Comparison of ENCODE assay signal across 14 mouse cellular contexts in the genomic region with DNA sequence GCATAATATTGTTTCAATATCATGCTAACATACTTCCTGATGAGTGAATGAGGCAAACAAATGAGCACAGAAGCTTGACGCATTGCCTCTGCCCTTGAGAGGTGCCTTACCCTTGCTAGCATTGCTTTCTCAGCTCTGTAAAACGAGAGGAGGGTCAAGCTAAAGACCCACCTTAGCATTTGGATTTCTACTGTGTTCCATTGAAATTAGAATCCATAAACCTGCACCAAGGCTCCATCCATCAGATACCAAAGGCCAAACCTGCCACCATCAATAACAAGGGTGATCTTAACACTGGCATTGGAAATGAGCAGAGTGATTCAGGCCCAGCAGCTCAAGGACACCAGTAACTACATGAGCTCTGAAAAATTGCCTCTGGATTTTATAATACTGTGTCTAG.
"Had no signal": no experiment of that assay in that cellular context is flagged by ENCODE, and none has a peak within 500 bp of the region (broad histone marks: within the 10 kb centered on the region; RNA-seq: fewer than 3 reads in every experiment).

No protein-coding gene starts in this region.

- ATAC-seq: liver, postnatal 0 days; lung, postnatal 0 days had no signal

- DNase-seq: liver, postnatal 0 days; lung, adult 2 months; lung, postnatal 14 days; lung, postnatal 36 days; midbrain, embryonic 14.5 days; retina, postnatal 1 day; right cerebral cortex, adult 18-20 months; right cerebral cortex, postnatal 25 days; right cerebral cortex, postnatal 4 days; spleen, adult 18-20 months; thymus, adult 18-20 months; thymus, postnatal 14 days; thymus, postnatal 36 days had no signal
